Comparison of ENCODE assay signal across 8 mouse cellular contexts in genomic region chr14:54686063-54686521, GRCm38 (mm10). TPM values are rescaled to one million over a fixed set of nuclear protein-coding genes. Genes with fewer than 3 reads are reported as not detected.
DNase-seq lines count a peak whose midpoint lies in the region; ATAC-seq and TF ChIP-seq lines count a peak whose summit lies in the region.

Gene 1700123O20Rik (plus strand): TSS chr14:54686216.

- no peak; the same call in 1 of the 2 replicates for TF ChIP-seq POLR2A in embryonic fibroblast, embryonic 13.5 days (IDR thresholded peaks at IDR 0.05; ENCODE audit: low read depth, low read length)

- whole genome bisulfite sequencing in kidney, embryonic 14.5 days, result under 1% methylated on average over 41 of the region's 41 CpGs
- under 1% methylated on average over 41 of the region's 41 CpGs for WGBS in midbrain, embryonic 12.5 days

- H3K4me1 ChIP-seq in kidney, embryonic 14.5 days (ENCODE audit: control insufficient read depth, insufficient read depth, low read length), result peaks cover 23% of the 10 kb centered on the region; the same call in 1 of the 2 replicates
- peaks cover 4% of the 10 kb centered on the region for H3K4me1 ChIP-seq in embryonic fibroblast, embryonic 13.5 days (ENCODE audit: control insufficient read depth, insufficient read depth, low read length)
- H3K4me1 ChIP-seq in midbrain, embryonic 12.5 days, result peaks cover 23% of the 10 kb centered on the region

- peak; percentile 85 for ATAC-seq in kidney, embryonic 14.5 days (ENCODE audit: low FRiP score, low TSS enrichment)
- peak; percentile 55 to 70; a peak in 3 of 4 replicates for ATAC-seq in hematopoietic stem cell, adult 5-6 weeks (replicated peaks in 1 of 2; ENCODE audit: insufficient read depth in 1 of 2, low FRiP score in 2 of 2, low TSS enrichment in 1 of 2, low read depth in 1 of 2, poor library complexity in 2 of 2, severe bottlenecking in 2 of 2)
- peak; percentile 77 for ATAC-seq in midbrain, embryonic 12.5 days (ENCODE audit: low FRiP score, low read depth)

- peak within 1 kb of the TSS; percentile 95 for H3K9ac ChIP-seq in kidney, embryonic 14.5 days (ENCODE audit: low read depth, low read length)
- peak within 1 kb of the TSS; percentile 83 for H3K9ac ChIP-seq in midbrain, embryonic 12.5 days (replicated peaks)

- H3K27ac ChIP-seq in kidney, embryonic 14.5 days (ENCODE audit: low read depth, low read length), result peak within 1 kb of the TSS; percentile 97
- H3K27ac ChIP-seq in embryonic fibroblast, embryonic 13.5 days (ENCODE audit: insufficient read depth, low read length), result peak within 1 kb of the TSS; percentile 99
- H3K27ac ChIP-seq in midbrain, embryonic 12.5 days (replicated peaks), result peak within 1 kb of the TSS; percentile 92

- H3K4me3 ChIP-seq in kidney, embryonic 14.5 days (ENCODE audit: low read length), result peak within 1 kb of the TSS; percentile 93
- peak within 1 kb of the TSS; percentile 82 for H3K4me3 ChIP-seq in embryonic fibroblast, embryonic 13.5 days (ENCODE audit: insufficient read depth, low read length)
- peak within 1 kb of the TSS; percentile 75 for H3K4me3 ChIP-seq in midbrain, embryonic 12.5 days

- intact Hi-C loops in left cerebral cortex, postnatal 36 days (cut with DNase I), result loop anchor here (5.0 kb wide), 1 partner anchor 34 kb away; no protein-coding TSS in a partner anchor

- no peaks in the 10 kb centered on the region for H3K27me3 ChIP-seq in kidney, embryonic 14.5 days (ENCODE audit: control insufficient read depth, insufficient read depth, low read length)
- no peaks in the 10 kb centered on the region for H3K27me3 ChIP-seq in midbrain, embryonic 12.5 days

- no peak for TF ChIP-seq CTCF in embryonic fibroblast, embryonic 13.5 days (IDR thresholded peaks at IDR 0.05; ENCODE audit: borderline replicate concordance, insufficient read depth, low read length)

- no peaks in the 10 kb centered on the region for H3K9me3 ChIP-seq in kidney, embryonic 14.5 days (ENCODE audit: control insufficient read depth, low read length)
- no peaks in the 10 kb centered on the region for H3K9me3 ChIP-seq in midbrain, embryonic 12.5 days

- DNase-seq in kidney, adult 11 months, result no peak
- peak; percentile 95 for DNase-seq in ZHBTc4 (ENCODE audit: low read depth, low spot score)
- no peak for DNase-seq in left cerebral cortex, postnatal 36 days (ENCODE audit: low spot score in 2 of 2)
- peak; percentile 73 to 78 for DNase-seq in thymus, postnatal 10 days (ENCODE audit: low spot score in 2 of 2)

- H3K36me3 ChIP-seq in kidney, embryonic 14.5 days (ENCODE audit: control insufficient read depth, insufficient read depth, low read length), result peaks cover 36% of the 10 kb centered on the region
- H3K36me3 ChIP-seq in midbrain, embryonic 12.5 days, result peaks cover 49% of the 10 kb centered on the region

- peak within 1 kb of the TSS; percentile 67 for H3K4me2 ChIP-seq in kidney, embryonic 14.5 days (replicated peaks; ENCODE audit: low read depth, low read length)
- peak within 1 kb of the TSS; percentile 83 for H3K4me2 ChIP-seq in midbrain, embryonic 12.5 days (replicated peaks)

RNA-seq across cellular contexts. Expression of gene 1700123O20Rik, which starts in this region (rescaled TPM):
- polyA plus RNA-seq in kidney, embryonic 14.5 days (2014; fragmentation: Nextera tagmentation; extraction: Ambion mirVana), result 89.8 and 110 TPM in 2 replicates
- 51.6 and 58.9 TPM in 2 replicates for polyA plus RNA-seq in embryonic fibroblast, embryonic 13.5 days (2011; ENCODE audit: insufficient read length, low read depth, missing spikeins)
- 34.8 and 47.8 TPM in 2 replicates for total RNA-seq in hematopoietic stem cell, adult 5-6 weeks (2017)
- total RNA-seq in left cerebral cortex, postnatal 36 days (2021), result 10 to 100 TPM; 22.6 to 23.1 TPM
- 84.9 and 89.0 TPM in 2 replicates for polyA plus RNA-seq in midbrain, embryonic 12.5 days (2016; fragmentation: Nextera tagmentation; extraction: Ambion mirVana)

Comparison
In these comparisons a context has a peak if more than half of its experiments do, and no peak if none do; other contexts are left out.
1. DNase-seq: peak in ZHBTc4 (single experiment) and thymus, postnatal 10 days (2 of 2); none in kidney, adult 11 months (single experiment) and left cerebral cortex, postnatal 36 days (0 of 2).
2. Peak in every context shown above with its lines, with median percentiles within 50 percentile points of each other: ATAC-seq, H3K27ac ChIP-seq and H3K4me3 ChIP-seq.